Mouse (Mus musculus): ENCODE data around the gene Vax2. TPM values are rescaled to one million over a fixed set of nuclear protein-coding genes. Genes with fewer than 3 reads are reported as not detected.

Gene Vax2
- total RNA-seq, 2 experiments from 2014 or later, result not detected

DNA sequence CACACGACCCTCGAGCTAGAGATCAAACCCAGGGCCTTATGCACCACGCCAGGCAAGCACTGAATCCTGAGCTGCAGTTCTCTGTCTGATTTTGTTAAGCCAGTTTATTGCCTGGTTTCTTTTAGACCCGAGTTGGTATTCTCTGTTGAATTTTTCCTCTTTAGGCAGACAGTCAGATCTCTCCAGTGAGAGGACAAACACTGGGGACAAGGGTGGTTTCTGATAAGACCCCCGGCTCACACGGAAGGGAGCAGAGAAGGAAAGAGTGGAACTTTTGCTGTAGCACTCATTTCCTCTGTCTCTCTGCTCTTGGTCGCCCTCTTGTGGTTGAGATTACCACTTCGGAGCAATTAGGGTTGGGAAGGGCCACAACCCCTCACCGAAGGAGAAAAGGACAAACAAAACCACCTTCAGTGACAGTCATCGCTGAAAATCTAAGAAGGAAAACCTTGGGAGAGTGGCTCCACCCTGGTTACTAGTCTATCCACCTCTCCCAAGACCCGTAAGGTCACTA is 39.2 kb downstream of the Vax2 start:
- peak; percentile 35 to 40 for DNase-seq (ENCODE audit: low spot score in 2 of 2)

DNA sequence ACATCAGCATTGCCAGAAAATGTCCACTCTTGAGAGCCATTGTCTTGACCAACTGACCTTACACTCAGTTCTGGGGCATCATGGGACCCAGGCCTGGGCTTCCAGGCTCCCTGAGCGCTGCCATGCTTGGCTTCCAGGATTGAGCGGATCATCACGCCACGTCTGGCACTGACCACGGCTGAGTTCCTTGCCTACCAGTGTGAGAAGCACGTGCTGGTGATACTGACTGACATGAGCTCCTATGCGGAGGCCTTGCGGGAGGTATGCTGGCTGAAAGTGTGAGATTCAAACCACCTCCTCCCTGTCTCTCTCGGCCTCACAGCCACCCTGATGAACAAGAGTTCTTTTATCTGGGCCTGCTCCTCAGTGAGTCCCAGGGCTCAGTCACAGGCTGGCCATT is 45.0 kb downstream of the Vax2 start:
- DNase-seq (ENCODE audit: low spot score in 2 of 2), result no peak

DNA sequence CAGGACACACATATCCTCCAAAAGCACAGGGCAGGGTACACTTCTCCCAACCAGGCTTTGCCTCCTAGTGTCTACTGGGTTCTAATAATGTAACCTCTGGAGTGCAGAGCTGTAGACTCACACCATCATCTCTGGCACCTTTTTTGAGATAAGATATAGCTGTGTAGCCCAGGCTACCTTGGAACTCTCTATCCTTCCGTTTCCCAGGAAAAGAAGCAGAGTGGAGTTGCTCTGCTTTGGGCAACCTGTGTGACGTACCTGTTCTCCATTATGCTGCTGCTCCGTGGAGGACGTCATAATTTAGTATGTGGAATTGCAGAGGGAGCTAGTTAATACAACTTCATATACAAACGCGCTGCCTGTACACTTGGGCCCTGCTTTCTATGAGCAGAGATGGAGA is 51.3 kb downstream of the Vax2 start, which contains the start of gene Ankrd53:
Gene Ankrd53 (plus strand): TSS at position 301 of the 400 bp plus-strand sequence.
- DNase-seq (ENCODE audit: low spot score in 2 of 2), result no peak

DNA sequence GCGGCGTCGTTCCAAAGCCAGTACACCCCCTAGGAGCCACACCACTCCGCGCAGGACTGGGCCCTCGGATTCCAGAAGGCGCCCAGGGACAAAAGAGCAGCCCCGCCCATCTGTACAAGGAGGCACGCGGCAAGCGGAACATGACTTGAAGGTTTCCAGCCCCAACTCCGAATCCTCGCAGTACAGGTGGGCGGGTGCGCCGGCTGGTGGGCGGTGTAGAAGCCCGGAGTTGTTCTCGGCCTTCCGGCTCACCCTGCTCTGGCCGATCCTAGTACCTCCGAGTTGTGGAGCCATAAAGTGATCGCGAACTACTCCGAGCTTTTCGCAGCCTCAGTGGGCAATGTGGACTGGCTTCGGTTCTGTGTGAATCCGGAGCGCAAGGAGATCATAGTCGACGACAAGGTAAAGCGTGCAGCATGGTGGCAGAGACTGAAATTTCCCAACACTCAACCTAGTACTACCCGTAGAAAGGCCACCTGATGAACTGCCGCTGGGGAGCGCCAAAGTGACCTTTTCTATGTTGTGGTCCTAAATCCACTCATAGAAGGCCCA is 51.9 kb downstream of the Vax2 start:
- no peak for DNase-seq (ENCODE audit: low spot score in 2 of 2)

DNA sequence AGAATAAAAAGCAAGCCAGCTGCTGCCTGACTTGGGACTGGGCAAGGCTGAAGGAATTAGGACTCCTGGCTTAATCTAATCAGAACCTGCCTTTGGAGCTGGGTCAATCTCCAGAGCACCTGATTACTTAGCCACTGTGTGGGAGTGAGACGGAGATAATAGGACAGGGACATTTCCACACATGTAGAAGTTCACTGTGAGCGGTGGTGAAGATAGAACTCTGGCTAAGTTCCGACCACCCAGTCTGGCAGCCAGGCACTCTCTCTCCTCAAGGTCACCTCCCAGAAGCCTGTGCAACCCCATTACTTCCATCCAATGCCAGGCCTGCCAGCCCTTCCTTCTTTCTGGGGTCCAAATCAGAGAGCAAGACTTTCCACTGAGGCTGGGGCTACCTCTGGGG is 55.9 kb downstream of the Vax2 start:
- DNase-seq (ENCODE audit: low spot score in 2 of 2), result no peak

DNA sequence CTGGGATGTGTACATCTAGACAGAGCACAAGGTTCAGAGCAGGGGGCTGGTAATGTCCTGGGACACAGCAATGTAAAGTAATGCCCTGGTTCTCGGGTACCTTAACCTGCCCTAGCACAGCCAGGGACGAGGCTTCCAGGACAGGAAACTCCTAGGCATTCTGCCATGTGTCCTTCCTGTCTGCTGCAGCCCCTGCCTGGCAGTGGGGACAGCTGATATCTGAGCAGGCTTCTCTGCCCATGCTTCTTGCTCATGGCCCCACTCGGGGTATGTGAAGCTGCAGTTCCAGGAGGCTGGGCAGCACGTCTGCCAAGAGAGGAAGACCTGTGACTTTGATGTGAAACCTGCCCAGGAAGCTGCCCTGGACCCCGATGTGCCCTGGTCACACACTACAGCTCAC is 57.4 kb downstream of the Vax2 start:
- no peak for DNase-seq (ENCODE audit: low spot score in 2 of 2)

DNA sequence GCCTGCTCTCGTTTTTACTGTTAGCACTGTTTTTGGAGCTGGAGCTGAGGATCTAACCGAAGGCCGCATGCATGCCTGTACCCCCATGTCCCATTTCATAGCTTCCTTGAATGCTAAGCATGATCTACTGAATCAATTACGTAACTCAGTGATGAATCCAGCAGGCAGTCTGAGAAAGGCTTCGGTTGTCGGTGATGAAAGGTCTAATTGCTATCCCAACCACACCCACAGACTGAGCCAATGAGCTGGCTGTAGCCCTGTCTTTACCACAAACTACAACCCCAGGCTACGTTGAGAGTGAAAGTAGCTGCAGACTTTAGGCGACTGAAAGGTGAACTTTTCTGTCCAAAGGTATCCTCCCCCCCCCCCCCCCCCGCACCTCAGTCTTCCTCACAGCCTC is 63.1 kb downstream of the Vax2 start:
- no peak for DNase-seq (ENCODE audit: low spot score in 2 of 2)

DNA sequence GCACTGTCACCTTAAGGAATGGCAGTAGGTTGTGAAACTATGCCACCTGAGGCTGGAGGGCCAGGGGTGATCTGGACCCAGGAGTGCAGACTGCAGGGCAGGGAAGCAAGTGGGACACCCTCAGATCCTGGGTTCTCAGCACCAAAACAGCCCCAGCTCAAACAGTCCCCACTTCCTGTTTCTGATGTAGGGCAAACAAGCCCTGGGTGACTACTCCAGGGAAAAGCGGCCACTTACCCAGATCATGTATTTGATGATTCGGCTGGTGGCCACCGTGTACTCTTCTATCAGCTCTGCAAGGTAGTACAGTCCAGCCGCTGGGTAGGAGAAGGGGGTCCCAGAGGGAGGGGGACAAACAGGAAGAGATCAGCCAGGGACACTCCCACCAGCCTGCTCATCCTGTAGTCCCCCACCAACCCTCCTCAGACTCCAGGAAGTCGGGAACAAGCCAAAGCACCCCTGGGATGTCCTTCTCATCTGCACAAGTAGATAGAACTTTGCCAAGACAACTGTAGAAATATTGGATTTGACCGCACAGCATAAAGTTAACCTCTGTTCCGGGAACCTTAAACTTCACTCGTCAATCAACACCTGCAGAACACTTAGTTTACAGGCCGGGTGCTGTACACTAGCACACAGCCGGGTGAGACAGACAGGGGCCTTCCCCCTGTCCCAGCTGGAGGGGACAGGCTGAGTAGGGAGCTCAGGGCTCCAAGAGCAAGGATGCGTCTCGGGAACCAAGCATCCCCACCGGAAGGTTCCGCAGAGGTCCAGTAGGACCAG is 63.9 kb downstream of the Vax2 start:
- no peak for DNase-seq (ENCODE audit: low spot score in 2 of 2)

DNA sequence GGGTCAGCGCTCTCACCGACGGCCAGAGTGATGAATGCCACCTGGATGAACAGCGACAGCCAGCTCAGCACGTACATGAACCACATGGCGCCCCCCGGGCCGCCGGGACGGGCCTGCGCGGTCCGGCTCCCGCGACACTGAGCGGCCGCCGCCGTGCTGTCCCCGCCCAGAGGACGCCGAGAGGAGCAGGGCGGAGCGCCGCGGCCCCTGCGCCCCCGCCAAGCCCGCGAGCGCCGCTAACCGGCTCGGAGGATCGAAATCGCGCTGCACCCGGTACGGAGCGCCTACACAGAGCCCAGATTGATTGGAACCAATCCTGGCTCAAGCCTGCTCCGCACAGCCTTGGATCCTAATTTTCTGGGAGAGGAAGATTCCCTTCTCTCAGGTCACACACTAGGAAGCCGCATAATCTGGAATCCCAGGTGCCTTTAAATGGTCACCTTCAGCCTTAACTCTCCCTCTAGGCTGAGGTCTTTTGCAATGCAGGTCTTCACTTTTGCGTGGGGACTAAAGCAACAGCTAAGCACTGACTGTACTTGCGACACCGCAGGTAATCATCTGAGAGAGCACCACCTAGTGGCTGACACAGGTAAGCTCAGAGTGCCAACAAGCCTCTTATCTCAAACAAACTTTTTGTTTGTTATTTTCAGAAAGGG is 64.7 kb downstream of the Vax2 start, which contains the start of gene Tex261:
Gene Tex261 (minus strand): TSS at position 176 of the 656 bp plus-strand sequence.
- peak; percentile 89 to 92 for DNase-seq (ENCODE audit: low spot score in 2 of 2)

DNA sequence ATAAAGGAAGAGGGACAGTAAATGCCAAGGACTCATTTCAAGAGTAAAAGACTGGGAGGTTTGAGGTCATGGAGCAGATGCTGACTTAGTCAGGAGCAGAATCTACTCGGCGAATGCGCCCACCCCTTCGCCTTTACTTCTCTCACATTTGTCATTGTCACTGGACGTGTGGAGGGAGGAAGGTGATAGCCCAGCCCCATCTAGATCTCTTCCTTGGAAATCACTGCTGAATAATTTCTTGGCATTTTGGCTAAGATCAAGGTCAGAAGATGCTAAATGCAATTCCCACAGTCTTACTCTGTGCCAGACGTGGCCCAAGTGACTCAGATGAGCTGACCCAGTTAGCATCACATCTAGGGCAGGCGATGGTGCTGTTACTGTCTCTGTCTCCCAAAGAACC is 67.2 kb downstream of the Vax2 start:
- no peak for DNase-seq (ENCODE audit: low spot score in 2 of 2)

DNA sequence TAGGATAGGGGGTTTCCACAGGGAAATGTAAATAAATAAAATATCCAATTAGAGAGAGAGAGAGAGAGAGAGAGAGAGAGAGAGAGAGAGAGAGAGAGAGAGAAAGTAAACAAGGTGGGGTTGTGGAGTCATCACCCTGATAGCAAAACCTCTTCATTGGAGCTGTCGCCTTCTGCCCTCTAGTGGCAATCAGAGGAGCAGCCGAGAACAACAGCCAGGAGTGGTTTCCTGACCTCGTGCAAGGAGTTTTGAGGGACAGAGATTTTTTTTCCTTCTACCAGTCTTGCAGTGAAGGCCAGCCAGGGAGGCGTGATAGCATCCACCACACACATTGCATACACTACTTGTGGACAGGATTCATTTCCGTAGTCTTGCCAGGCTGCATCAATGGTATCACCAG is 68.0 kb downstream of the Vax2 start:
- peak in 1 of 2 experiments; percentile 46 for DNase-seq (ENCODE audit: low spot score in 2 of 2)

DNA sequence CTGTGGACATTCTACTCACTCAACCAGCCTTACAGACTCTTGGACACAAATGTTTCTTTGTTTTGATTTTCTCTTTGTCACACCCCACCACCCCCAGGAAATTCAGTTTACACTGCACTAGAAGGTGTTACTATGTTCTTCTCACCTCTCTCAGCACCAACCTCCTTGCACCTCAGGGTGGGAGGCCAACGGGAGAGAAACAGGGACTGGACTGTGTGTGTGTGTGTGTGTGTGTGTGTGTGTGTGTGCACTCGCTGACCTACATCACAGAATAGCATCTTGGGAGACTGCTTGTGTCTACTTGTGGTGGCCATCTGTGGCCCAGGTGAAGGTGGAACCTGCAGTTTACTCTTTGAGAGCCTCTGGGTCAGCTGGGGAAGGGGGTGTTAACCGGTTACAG is 75.4 kb downstream of the Vax2 start:
- DNase-seq (ENCODE audit: low spot score in 2 of 2), result no peak

Other genes with a start within 250 kb of the Vax2 start
- gene Dguok, start 204.3 kb upstream of the Vax2 start, total RNA-seq (2021), result 10 to 100 TPM; 28.1 to 28.7 TPM
- gene Actg2, start 175.0 kb upstream of the Vax2 start, total RNA-seq (2021), result under 1 TPM in 1 of 2 experiments, not detected in 1; 0.51 TPM
- 10 to 100 TPM; 31.7 to 36.2 TPM for gene Stambp, start 138.5 kb upstream of the Vax2 start, total RNA-seq (2021)
- not detected for gene Clec4f, start 55.1 kb upstream of the Vax2 start, total RNA-seq (2021)
- gene Cd207, start 33.4 kb upstream of the Vax2 start, total RNA-seq (2021), result not detected
- under 1 TPM in 1 of 2 experiments, not detected in 1; 0.45 TPM for gene Atp6v1b1, start 31.7 kb downstream of the Vax2 start, total RNA-seq (2021)
- gene Ankrd53, start 51.4 kb downstream of the Vax2 start, total RNA-seq (2021), result not detected
- gene Tex261, start 64.5 kb downstream of the Vax2 start, total RNA-seq (2021), result 10 to 100 TPM; 51.6 to 52.2 TPM
- gene Nagk, start 83.7 kb downstream of the Vax2 start, total RNA-seq (2021), result 10 to 100 TPM; 51.6 to 52.6 TPM
- gene Paip2b, start 120.5 kb downstream of the Vax2 start, total RNA-seq (2021), result 10 to 100 TPM; 47.3 to 47.9 TPM
- gene Zfp638, start 155.8 kb downstream of the Vax2 start, total RNA-seq (2021), result 100 to 1,000 TPM; 121 to 131 TPM

Measured in layer of hippocampus, postnatal 14 days (tissue).